Mouse (Mus musculus) bone marrow, adult 2 months (tissue): ENCODE measurements at regions not wholly inside any gene's neighbourhood (a gene's known extent, or its start where the extent isn't known, plus 50 kb on each side); places are given as distances from the start of the nearest gene placed in this dataset.

ENCODE experiments used
- CTCF ChIP-seq: fragments of 200-500 bp; IDR thresholded peaks from 2 replicates; pipeline ENCODE4 v1.5.1; 2011; ENCODE audit warnings: low read length, control low read depth; ENCODE audit not compliant: control insufficient read depth, insufficient read depth
- POLR2A ChIP-seq: fragments of 200-500 bp; IDR thresholded peaks from 2 replicates; pipeline ENCODE4 v1.6.1; 2011; ENCODE audit warnings: low read depth, mild to moderate bottlenecking, control low read depth, low read length, borderline replicate concordance; ENCODE audit not compliant: control insufficient read depth

DNA sequence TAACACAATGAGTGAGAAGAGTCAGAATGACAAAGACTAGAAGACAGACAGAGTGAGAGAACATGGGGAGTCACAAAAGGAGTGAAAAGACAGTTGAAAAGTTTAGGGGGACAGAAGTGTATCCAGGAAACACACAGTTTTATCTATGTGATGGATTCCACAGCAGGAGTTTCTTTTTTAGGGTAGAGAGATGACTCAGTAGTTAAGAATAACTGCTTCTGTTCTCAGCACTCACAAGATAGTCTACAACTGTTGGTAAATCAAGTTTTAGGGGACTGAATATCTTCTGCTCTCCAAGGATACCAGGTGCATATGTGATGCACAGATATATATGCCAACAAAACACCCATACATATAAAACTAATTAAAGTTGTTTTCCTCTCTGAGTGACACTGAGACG, 210.7 kb downstream of the Hace1 start:
- TF ChIP-seq CTCF: no peak
- no peak for TF ChIP-seq POLR2A
